Mouse (Mus musculus) liver, embryonic 13.5 days (tissue): Measurements from ENCODE around the gene Sh2d3c. TPM values are rescaled to one million over a fixed set of nuclear protein-coding genes. Genes with fewer than 3 reads are reported as not detected.
A peak's percentile ranks its signal among the peaks of the same experiment; 100 is the strongest.

Source experiments
- ATAC-seq: fragments of 200-750 bp; cut with Nextera tagmentation; 2 replicates; pipeline ENCODE4 v1.8.0; 2017; ENCODE audit warnings: low read depth, mild to moderate bottlenecking, moderate number of reproducible peaks, moderate library complexity
- DNase-seq: peaks from one replicate; pipeline ENCODE4 v3.0.0; 2022
- H3K27ac ChIP-seq: fragments of 300-500 bp; sonication (generic); 2 replicates; pipeline ENCODE4 v1.5.1; 2015; ENCODE audit warnings: moderate library complexity, mild to moderate bottlenecking, inconsistent platforms
- H3K27me3 ChIP-seq: fragments of 300-500 bp; sonication (generic); 2 replicates; pipeline ENCODE4 v1.6.1; 2015; ENCODE audit warnings: mild to moderate bottlenecking, inconsistent platforms
- H3K36me3 ChIP-seq: fragments of 300-500 bp; sonication (generic); 2 replicates; pipeline ENCODE4 v1.6.1; 2015; ENCODE audit warnings: mild to moderate bottlenecking, inconsistent platforms
- H3K4me1 ChIP-seq: fragments of 300-500 bp; sonication (generic); replicated peaks from 2 replicates; pipeline ENCODE4 v1.6.1; 2015; ENCODE audit warnings: inconsistent platforms
- H3K4me2 ChIP-seq: fragments of 300-500 bp; sonication (generic); 2 replicates; pipeline ENCODE4 v1.6.1; 2015; ENCODE audit warnings: inconsistent platforms, mild to moderate bottlenecking, moderate library complexity
- H3K4me3 ChIP-seq: fragments of 300-500 bp; sonication (generic); replicated peaks from 2 replicates; pipeline ENCODE4 v1.5.1; 2015; ENCODE audit warnings: mild to moderate bottlenecking, inconsistent platforms
- H3K9ac ChIP-seq: fragments of 300-500 bp; sonication (generic); 2 replicates; pipeline ENCODE4 v1.6.1; 2015; ENCODE audit warnings: mild to moderate bottlenecking, inconsistent platforms
- H3K9me3 ChIP-seq: fragments of 300-500 bp; sonication (generic); replicated peaks from 2 replicates; pipeline ENCODE4 v1.6.1; 2016; ENCODE audit warnings: inconsistent platforms
- WGBS: fragments of 180-500 bp; shearing (Covaris S2); methylation state at CpG from one replicate; pipeline ENCODE4 v1.1.7; 2015; ENCODE audit not compliant: insufficient replicate concordance; 5-methylcytosine and 5-hydroxymethylcytosine counted together
- polyA plus RNA-seq: library from polyadenylated mRNA; unstranded; fragments of >200 nt; fragmentation: Nextera tagmentation; extraction: Ambion mirVana; gene quantifications from 2 replicates; pipeline ENCODE4 v1.2.1, GENCODE M21; 2015

The Sh2d3c gene
- polyA plus RNA-seq, 1 experiment from 2014 or later = 5.4 TPM

DNA sequence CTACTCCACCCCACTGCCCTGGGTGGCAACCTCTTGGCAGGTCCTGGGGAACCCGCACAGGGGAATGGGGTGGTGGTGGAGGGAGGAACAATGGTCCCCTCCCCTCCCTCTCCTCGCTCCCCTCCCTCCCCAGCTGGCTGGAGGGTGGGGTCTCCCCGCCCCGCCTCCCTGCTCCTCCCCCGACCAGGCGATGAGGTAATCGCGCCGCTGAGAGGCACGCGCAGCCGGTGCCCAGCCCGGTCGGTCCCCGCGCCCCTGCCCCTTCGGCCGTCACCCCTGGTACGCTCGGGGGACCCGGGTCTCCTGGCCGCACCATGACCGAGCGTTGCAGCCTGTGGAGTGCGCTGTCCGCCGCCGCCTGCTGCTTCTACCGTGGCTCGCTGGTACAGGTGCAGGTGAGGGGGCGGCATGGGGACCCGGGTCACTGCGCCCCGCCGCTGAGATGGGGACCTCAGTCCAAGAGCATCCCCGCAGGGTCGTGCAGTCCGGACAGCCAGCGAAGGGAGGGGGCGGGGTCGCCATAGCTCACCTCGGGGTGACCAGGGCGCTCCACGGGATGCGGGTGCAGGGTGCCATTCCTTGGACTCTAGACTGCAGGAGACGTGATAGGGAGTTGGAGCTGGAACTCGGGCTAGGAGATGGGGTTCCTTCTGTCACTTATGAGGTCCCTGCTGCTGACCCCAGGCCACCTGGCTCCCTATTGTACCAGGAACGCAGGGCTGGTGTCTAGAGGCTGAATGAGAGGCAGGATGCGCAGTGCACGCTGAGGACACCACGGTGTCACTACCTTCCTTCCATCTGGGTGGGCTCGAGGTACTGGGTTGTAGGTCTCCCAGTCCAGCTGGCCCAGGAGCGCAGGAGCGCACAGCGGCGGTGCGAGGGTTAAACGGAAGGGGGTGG is 20.7 kb downstream of the Sh2d3c start:
- H3K9me3 ChIP-seq = no peaks in the 10 kb centered on the region
- peaks cover 13% of the 10 kb centered on the region for H3K4me1 ChIP-seq
- DNase-seq (no peak), ATAC-seq (0 out of 2 replicates have a peak, but pooled peaks have one; percentile 32)
- peak overlapping the region; percentile 61 for H3K4me2 ChIP-seq
- 33% methylated on average over 56 of the region's 58 CpGs for WGBS
- H3K27me3 ChIP-seq = peaks cover 28% of the 10 kb centered on the region
- no peak overlapping the region for H3K9ac ChIP-seq
- H3K4me3 ChIP-seq = peak overlapping the region; percentile 40
- H3K36me3 ChIP-seq = no peaks in the 10 kb centered on the region
- H3K27ac ChIP-seq = no peak overlapping the region

DNA sequence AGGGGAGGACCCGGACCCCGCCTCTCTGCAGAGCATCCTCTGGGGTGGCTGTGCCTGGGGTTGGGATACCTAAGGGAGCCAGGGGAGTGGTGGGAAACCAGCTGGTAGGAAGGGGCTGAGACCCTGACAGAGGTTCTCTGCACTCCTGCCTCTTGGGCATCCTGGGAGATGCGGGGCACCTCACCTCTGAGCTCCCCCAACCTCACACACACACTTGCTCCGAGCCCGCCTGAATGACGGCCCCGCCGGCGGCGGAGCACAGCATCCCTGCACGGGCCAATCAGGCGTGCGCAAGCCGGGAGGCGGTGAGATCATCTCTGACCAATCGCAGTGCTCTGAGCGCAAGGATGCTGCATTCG is 21.3 kb downstream of the Sh2d3c start:
- Histone ChIP-seq H3K9ac (no peak overlapping the region), H3K4me2 (0 out of 2 replicates have a peak overlapping the region, but pooled peaks have one; percentile 61), H3K4me1 (peaks cover 10% of the 10 kb centered on the region), H3K36me3 (no peaks in the 10 kb centered on the region), H3K27ac (no peak overlapping the region), H3K4me3 (no peak overlapping the region), H3K9me3 (no peaks in the 10 kb centered on the region), H3K27me3 (peaks cover 28% of the 10 kb centered on the region)
- no peak for DNase-seq
- WGBS = 69% methylated on average over 18 of the region's 18 CpGs
- ATAC-seq = no peak

DNA sequence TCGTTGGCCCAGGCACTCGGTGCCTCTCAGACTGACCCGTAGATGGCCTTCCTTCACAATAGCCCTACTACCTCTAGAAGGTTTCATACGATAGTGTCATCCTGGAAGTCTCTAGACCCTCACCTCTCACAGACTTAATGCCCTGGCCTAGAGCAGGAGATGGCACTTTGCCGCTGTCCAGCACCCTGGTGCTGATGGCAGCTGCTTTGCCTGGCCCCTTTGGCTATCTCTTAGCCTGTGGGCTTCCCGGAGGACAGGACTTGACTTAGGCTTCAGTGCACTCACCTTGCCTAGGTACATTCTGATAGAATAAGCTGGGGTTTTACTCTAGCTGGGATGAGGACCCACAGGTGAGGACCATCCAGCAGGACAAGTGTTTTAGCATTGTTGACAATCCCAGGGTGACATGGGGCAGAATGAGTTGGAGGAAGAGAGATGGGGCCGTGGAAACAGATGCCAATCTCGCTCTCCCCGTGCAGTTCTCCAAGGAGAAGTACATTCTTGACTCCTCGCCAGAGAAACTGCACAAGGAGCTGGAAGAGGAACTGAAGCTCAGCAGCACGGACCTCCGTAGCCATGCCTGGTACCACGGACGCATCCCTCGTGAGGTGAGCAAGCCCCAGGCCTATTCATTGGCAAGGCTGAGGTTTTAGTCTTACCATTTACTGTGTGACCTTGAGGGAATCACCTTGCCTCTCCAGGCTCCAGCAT is 23.6 kb downstream of the Sh2d3c start:
- DNase-seq (no peak), ATAC-seq (no peak)
- H3K9me3 ChIP-seq = no peaks in the 10 kb centered on the region
- H3K27ac ChIP-seq = no peak overlapping the region
- H3K4me1 ChIP-seq = peaks cover 10% of the 10 kb centered on the region
- 0 out of 2 replicates have a peak, but pooled peaks cover 3% of the 10 kb centered on the region for H3K36me3 ChIP-seq
- no peak overlapping the region for H3K4me2 ChIP-seq
- H3K9ac ChIP-seq = no peak overlapping the region
- peaks cover 28% of the 10 kb centered on the region for H3K27me3 ChIP-seq
- H3K4me3 ChIP-seq = no peak overlapping the region
- 65% methylated on average over 15 of the region's 15 CpGs for WGBS

GRCm38 (mm10) chr2:32749082-32749481 is 28.2 kb downstream of the Sh2d3c start:
- H3K27ac ChIP-seq = no peak overlapping the region
- no peaks in the 10 kb centered on the region for H3K27me3 ChIP-seq
- H3K36me3 ChIP-seq = 0 out of 2 replicates have a peak, but pooled peaks cover 11% of the 10 kb centered on the region
- H3K4me3 ChIP-seq = no peak overlapping the region
- H3K9me3 ChIP-seq = no peaks in the 10 kb centered on the region
- DNase-seq = no peak
- H3K4me1 ChIP-seq = 0 out of 2 replicates have a peak, but pooled peaks cover 4% of the 10 kb centered on the region
- ATAC-seq = no peak
- H3K4me2 ChIP-seq = no peak overlapping the region
- no peak overlapping the region for H3K9ac ChIP-seq
- WGBS = 83% methylated on average over 16 of the region's 16 CpGs

DNA sequence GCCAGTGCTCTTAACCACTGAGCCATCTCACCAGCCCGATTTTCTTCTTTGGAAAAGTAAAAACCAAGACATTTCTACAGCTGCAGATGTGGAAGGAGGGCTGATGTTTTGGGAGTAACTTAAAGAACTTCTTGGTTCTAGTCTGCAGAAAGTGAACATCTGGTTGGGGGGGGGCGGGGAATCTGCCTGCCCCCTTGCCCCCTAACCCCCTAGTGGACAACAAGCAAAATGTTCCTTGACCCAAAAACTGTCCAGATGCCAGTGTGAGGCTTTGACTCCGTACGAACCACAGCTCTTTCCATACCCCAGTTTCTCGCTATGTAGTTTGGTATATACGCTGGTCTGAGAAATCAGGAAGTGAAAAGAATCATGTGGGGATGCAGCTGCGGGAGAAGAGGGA is 29.3 kb downstream of the Sh2d3c start:
- Histone ChIP-seq H3K4me2 (no peak overlapping the region), H3K4me3 (no peak overlapping the region), H3K27me3 (no peaks in the 10 kb centered on the region), H3K4me1 (0 out of 2 replicates have a peak, but pooled peaks cover 4% of the 10 kb centered on the region), H3K36me3 (0 out of 2 replicates have a peak, but pooled peaks cover 11% of the 10 kb centered on the region), H3K27ac (no peak overlapping the region), H3K9me3 (no peaks in the 10 kb centered on the region), H3K9ac (no peak overlapping the region)
- ATAC-seq = no peak
- WGBS = 71% methylated on average over 7 of the region's 7 CpGs
- DNase-seq = no peak

GRCm38 (mm10) chr2:32750887-32751664 is 30.2 kb downstream of the Sh2d3c start:
- Histone ChIP-seq H3K36me3 (0 out of 2 replicates have a peak, but pooled peaks cover 11% of the 10 kb centered on the region), H3K27ac (no peak overlapping the region), H3K4me3 (peak overlapping the region; percentile 23), H3K9ac (no peak overlapping the region), H3K9me3 (no peaks in the 10 kb centered on the region), H3K27me3 (no peaks in the 10 kb centered on the region), H3K4me1 (0 out of 2 replicates have a peak, but pooled peaks cover 4% of the 10 kb centered on the region), H3K4me2 (peak overlapping the region; percentile 40)
- 66% methylated on average over 31 of the region's 31 CpGs for WGBS
- DNase-seq = no peak
- peak; percentile 69 for ATAC-seq

- no peaks in the 10 kb centered on the region for H3K27me3 ChIP-seq
- ATAC-seq (no peak), DNase-seq (no peak)
- H3K27ac ChIP-seq = no peak overlapping the region
- no peak overlapping the region for H3K9ac ChIP-seq
- WGBS = 58% methylated on average over 9 of the region's 10 CpGs
- peaks cover 5% of the 10 kb centered on the region; the same call in 1 of the 2 replicates for H3K4me1 ChIP-seq
- H3K4me2 ChIP-seq = peak overlapping the region; percentile 40
- 0 out of 2 replicates have a peak, but pooled peaks cover 11% of the 10 kb centered on the region for H3K36me3 ChIP-seq
- H3K4me3 ChIP-seq = peak overlapping the region; percentile 23; the same call in 1 of the 2 replicates
- no peaks in the 10 kb centered on the region for H3K9me3 ChIP-seq
Measured at GRCm38 (mm10) chr2:32751665-32752033, 30.8 kb downstream of the Sh2d3c start.

GRCm38 (mm10) chr2:32752181-32752580 is 31.3 kb downstream of the Sh2d3c start:
- DNase-seq (no peak), ATAC-seq (no peak)
- Histone ChIP-seq H3K27ac (no peak overlapping the region), H3K36me3 (0 out of 2 replicates have a peak, but pooled peaks cover 11% of the 10 kb centered on the region), H3K4me2 (peak overlapping the region; percentile 40), H3K4me3 (no peak overlapping the region), H3K9ac (no peak overlapping the region), H3K27me3 (no peaks in the 10 kb centered on the region), H3K4me1 (peaks cover 8% of the 10 kb centered on the region; the same call in 1 of the 2 replicates), H3K9me3 (no peaks in the 10 kb centered on the region)
- 68% methylated on average over 10 of the region's 10 CpGs for WGBS

GRCm38 (mm10) chr2:32756674-32757055 is 35.8 kb downstream of the Sh2d3c start:
- Histone ChIP-seq H3K27ac (no peak overlapping the region), H3K9ac (no peak overlapping the region), H3K4me2 (peak overlapping the region; percentile 90), H3K9me3 (no peaks in the 10 kb centered on the region), H3K4me3 (peak overlapping the region; percentile 70), H3K27me3 (no peaks in the 10 kb centered on the region), H3K36me3 (peaks cover 21% of the 10 kb centered on the region), H3K4me1 (peaks cover 21% of the 10 kb centered on the region)
- no peak for DNase-seq
- 33% methylated on average over 6 of the region's 6 CpGs for WGBS
- no peak for ATAC-seq

DNA sequence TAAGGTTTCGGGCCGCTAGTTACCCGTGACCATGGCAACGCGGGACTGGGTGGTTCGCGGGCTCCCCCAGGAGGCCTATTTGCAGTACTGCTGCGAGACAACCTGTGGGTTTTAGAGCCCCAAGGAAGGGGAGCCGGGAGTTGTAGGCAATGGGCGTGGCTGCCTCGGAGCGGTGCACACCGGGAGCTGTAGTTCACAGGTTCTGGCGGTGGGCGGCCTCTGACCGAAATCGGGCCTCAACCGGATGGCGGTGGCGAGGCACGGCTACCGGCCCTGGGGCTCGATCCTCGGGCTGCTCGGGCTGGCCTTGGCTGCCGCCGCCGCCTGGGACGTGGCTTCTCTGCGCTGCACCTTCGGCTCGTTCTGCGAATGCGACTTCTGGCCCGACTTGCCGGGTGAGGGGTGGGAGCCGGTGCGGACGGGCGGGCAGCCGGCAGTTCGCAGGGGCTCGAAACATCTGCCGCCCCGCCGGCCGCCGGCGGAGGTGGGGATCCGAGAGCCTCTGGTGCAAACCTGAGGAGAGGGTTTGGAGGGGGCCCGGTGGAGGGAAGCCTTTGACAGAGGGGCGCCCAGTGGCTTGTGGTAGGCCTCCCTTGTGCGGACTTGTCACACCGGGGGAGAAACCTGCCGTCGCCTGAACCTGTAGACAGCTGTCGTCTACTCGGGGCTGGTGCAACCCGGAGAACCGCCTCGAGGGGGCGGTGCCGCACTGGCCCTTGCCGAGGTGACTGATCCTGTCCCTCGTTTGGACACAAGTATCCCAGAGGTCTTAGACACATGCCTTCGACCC is 36.4 kb downstream of the Sh2d3c start, which contains the start of gene Tor2a:
Gene Tor2a (plus strand): TSS at position 179 of the 790 bp plus-strand sequence.
- DNase-seq (peak; percentile 96), ATAC-seq (peak; percentile 90)
- peak within 1 kb of the TSS; percentile 87 for H3K9ac ChIP-seq
- H3K27me3 ChIP-seq = no peaks in the 10 kb centered on the region
- peak within 1 kb of the TSS; percentile 70 for H3K4me3 ChIP-seq
- H3K27ac ChIP-seq = peak within 1 kb of the TSS; percentile 74
- peaks cover 27% of the 10 kb centered on the region for H3K36me3 ChIP-seq
- H3K4me2 ChIP-seq = peak within 1 kb of the TSS; percentile 90
- H3K9me3 ChIP-seq = no peaks in the 10 kb centered on the region
- WGBS = under 1% methylated on average over 66 of the region's 66 CpGs
- H3K4me1 ChIP-seq = peaks cover 21% of the 10 kb centered on the region
